Mouse (Mus musculus): ENCODE measurements at regions not wholly inside any gene's neighbourhood (a gene's known extent, or its start where the extent isn't known, plus 50 kb on each side); places are given as distances from the start of the nearest gene placed in this dataset.
"Not testable (repeated sequence)": the region's sequence is repeated elsewhere in the genome, so short reads cannot be mapped to it uniquely, and the experiment has no call there.

GRCm38 (mm10) chrX:50604995-50605394 lies 176.7 kb upstream of the Olfr1324 start:
- DNase-seq (ENCODE audit: inconsistent age in 2 of 2, low spot score in 1 of 2) = peak in 1 of 2 experiments; percentile 94

- peak in 1 of 2 experiments; percentile 94 for DNase-seq (ENCODE audit: inconsistent age in 2 of 2, low spot score in 1 of 2)
Measured at GRCm38 (mm10) chrX:50602881-50603280, 174.6 kb upstream of the Olfr1324 start.

GRCm38 (mm10) chrX:50602461-50602875 lies 174.2 kb upstream of the Olfr1324 start:
- DNase-seq (ENCODE audit: inconsistent age in 2 of 2, low spot score in 1 of 2) = peak in 1 of 2 experiments; percentile 79

- DNase-seq (ENCODE audit: inconsistent age in 2 of 2, low spot score in 1 of 2) = peak in 1 of 2 experiments; percentile 91
Measured at GRCm38 (mm10) chrX:50600262-50600661, 172.0 kb upstream of the Olfr1324 start.

- DNase-seq (ENCODE audit: inconsistent age in 2 of 2, low spot score in 1 of 2) = peak in 1 of 2 experiments; percentile 84
Measured at GRCm38 (mm10) chrX:50599780-50600179, 171.5 kb upstream of the Olfr1324 start.

GRCm38 (mm10) chrX:50597626-50598025 lies 169.3 kb upstream of the Olfr1324 start:
- DNase-seq (ENCODE audit: inconsistent age in 2 of 2, low spot score in 1 of 2) = peak in 1 of 2 experiments; percentile 42

- peak in 1 of 2 experiments; percentile 78 for DNase-seq (ENCODE audit: inconsistent age in 2 of 2, low spot score in 1 of 2)
Measured at GRCm38 (mm10) chrX:50597105-50597504, 168.8 kb upstream of the Olfr1324 start.

- peak in 1 of 2 experiments; percentile 32 for DNase-seq (ENCODE audit: inconsistent age in 2 of 2, low spot score in 1 of 2)
Measured at GRCm38 (mm10) chrX:50594976-50595375, 166.7 kb upstream of the Olfr1324 start.

GRCm38 (mm10) chrX:50591477-50591876 lies 163.2 kb upstream of the Olfr1324 start:
- DNase-seq (ENCODE audit: inconsistent age in 2 of 2, low spot score in 1 of 2) = peak in 1 of 2 experiments; percentile 72

GRCm38 (mm10) chrX:50590673-50591341 lies 162.5 kb upstream of the Olfr1324 start:
- peak in 1 of 2 experiments; percentile 79 for DNase-seq (ENCODE audit: inconsistent age in 2 of 2, low spot score in 1 of 2)

GRCm38 (mm10) chrX:50588892-50589291 lies 160.6 kb upstream of the Olfr1324 start:
- no peak for DNase-seq (ENCODE audit: inconsistent age in 2 of 2, low spot score in 1 of 2)

GRCm38 (mm10) chrX:50583741-50584580 lies 155.7 kb upstream of the Olfr1324 start:
- peak in 1 of 2 experiments; percentile 74 for DNase-seq (ENCODE audit: inconsistent age in 2 of 2, low spot score in 1 of 2)

- DNase-seq (ENCODE audit: inconsistent age in 2 of 2, low spot score in 1 of 2) = peak in 1 of 2 experiments; percentile 79
Measured at GRCm38 (mm10) chrX:50580200-50580599, 151.9 kb upstream of the Olfr1324 start.

- peak in 1 of 2 experiments; percentile 90 for DNase-seq (ENCODE audit: inconsistent age in 2 of 2, low spot score in 1 of 2)
Measured at GRCm38 (mm10) chrX:50576824-50577223, 148.5 kb upstream of the Olfr1324 start.

- peak in 1 of 2 experiments; percentile 86 for DNase-seq (ENCODE audit: inconsistent age in 2 of 2, low spot score in 1 of 2)
Measured at GRCm38 (mm10) chrX:50572191-50573095, 144.1 kb upstream of the Olfr1324 start.

- DNase-seq (ENCODE audit: inconsistent age in 2 of 2, low spot score in 1 of 2) = peak in 1 of 2 experiments; percentile 77
Measured at GRCm38 (mm10) chrX:50569087-50569486, 140.8 kb upstream of the Olfr1324 start.

- peak in 1 of 2 experiments; percentile 91 for DNase-seq (ENCODE audit: inconsistent age in 2 of 2, low spot score in 1 of 2)
Measured at GRCm38 (mm10) chrX:50566345-50566744, 138.0 kb upstream of the Olfr1324 start.

- DNase-seq (ENCODE audit: inconsistent age in 2 of 2, low spot score in 1 of 2) = not testable (repeated sequence)
Measured at GRCm38 (mm10) chrX:50565031-50565430, 136.7 kb upstream of the Olfr1324 start.

- DNase-seq (ENCODE audit: inconsistent age in 2 of 2, low spot score in 1 of 2) = peak in 1 of 2 experiments; percentile 79
Measured at GRCm38 (mm10) chrX:50560915-50561314, 132.6 kb upstream of the Olfr1324 start.

GRCm38 (mm10) chrX:50550297-50550696 lies 122.0 kb upstream of the Olfr1324 start:
- DNase-seq (ENCODE audit: inconsistent age in 2 of 2, low spot score in 1 of 2) = peak in 1 of 2 experiments; percentile 87

GRCm38 (mm10) chrX:50549713-50550112 lies 121.4 kb upstream of the Olfr1324 start:
- peak in 1 of 2 experiments; percentile 93 for DNase-seq (ENCODE audit: inconsistent age in 2 of 2, low spot score in 1 of 2)
